Mouse (Mus musculus): Measurements from ENCODE around the gene Ift88.

GRCm38 (mm10) chr14:57552945-57553344 is 129.1 kb downstream of the Ift88 start:
- TF ChIP-seq CTCF (IDR thresholded peaks at IDR 0.05; ENCODE audit: borderline replicate concordance, insufficient read depth, low read length) = no peak
- TF ChIP-seq POLR2A (IDR thresholded peaks at IDR 0.05; ENCODE audit: low read depth, low read length) = no peak

All from embryonic fibroblast, embryonic 13.5 days (primary cell).